Mouse (Mus musculus) hindbrain, embryonic 12.5 days (tissue): ENCODE results near the gene Kcnj10. TPM values are rescaled to one million over a fixed set of nuclear protein-coding genes. Genes with fewer than 3 reads are reported as not detected.
A peak's percentile ranks its signal among the peaks of the same experiment; 100 is the strongest.

Experiments used
- ATAC-seq: fragments of 200-750 bp; cut with Nextera tagmentation; 2 replicates; pipeline ENCODE4 v1.8.0; 2017; ENCODE audit warnings: moderate TSS enrichment; ENCODE audit not compliant: low FRiP score
- H3K27ac ChIP-seq: fragments of 300-500 bp; sonication (generic); 2 replicates; pipeline ENCODE4 v1.5.1; 2016; ENCODE audit warnings: mild to moderate bottlenecking
- H3K27me3 ChIP-seq: fragments of 300-500 bp; sonication (generic); 2 replicates; pipeline ENCODE4 v1.6.1; 2016; ENCODE audit warnings: mild to moderate bottlenecking
- H3K36me3 ChIP-seq: fragments of 300-500 bp; sonication (generic); 2 replicates; pipeline ENCODE4 v1.6.1; 2016; ENCODE audit warnings: mild to moderate bottlenecking
- H3K4me1 ChIP-seq: fragments of 300-500 bp; sonication (generic); 2 replicates; pipeline ENCODE4 v1.6.1; 2016
- H3K4me2 ChIP-seq: fragments of 300-500 bp; sonication (generic); replicated peaks from 2 replicates; pipeline ENCODE4 v1.6.1; 2016; ENCODE audit warnings: mild to moderate bottlenecking
- H3K4me3 ChIP-seq: fragments of 300-500 bp; sonication (generic); 2 replicates; pipeline ENCODE4 v1.5.1; 2016; ENCODE audit warnings: mild to moderate bottlenecking
- H3K9ac ChIP-seq: fragments of 300-500 bp; sonication (generic); 2 replicates; pipeline ENCODE4 v1.6.1; 2016; ENCODE audit warnings: mild to moderate bottlenecking, moderate library complexity
- H3K9me3 ChIP-seq: fragments of 300-500 bp; sonication (generic); replicated peaks from 2 replicates; pipeline ENCODE4 v1.6.1; 2016; ENCODE audit warnings: mild to moderate bottlenecking
- WGBS: fragments of 180-500 bp; shearing (Covaris S2); methylation state at CpG from one replicate; pipeline ENCODE4 v1.1.7; 2016; 5-methylcytosine and 5-hydroxymethylcytosine counted together
- polyA plus RNA-seq: library from polyadenylated mRNA; unstranded; fragments of >200 nt; fragmentation: Nextera tagmentation; extraction: Ambion mirVana; gene quantifications from 2 replicates; pipeline ENCODE4 v1.2.1, GENCODE M21; 2016

Gene Kcnj10
- polyA plus RNA-seq, 1 experiment from 2014 or later = 0.53 TPM

DNA sequence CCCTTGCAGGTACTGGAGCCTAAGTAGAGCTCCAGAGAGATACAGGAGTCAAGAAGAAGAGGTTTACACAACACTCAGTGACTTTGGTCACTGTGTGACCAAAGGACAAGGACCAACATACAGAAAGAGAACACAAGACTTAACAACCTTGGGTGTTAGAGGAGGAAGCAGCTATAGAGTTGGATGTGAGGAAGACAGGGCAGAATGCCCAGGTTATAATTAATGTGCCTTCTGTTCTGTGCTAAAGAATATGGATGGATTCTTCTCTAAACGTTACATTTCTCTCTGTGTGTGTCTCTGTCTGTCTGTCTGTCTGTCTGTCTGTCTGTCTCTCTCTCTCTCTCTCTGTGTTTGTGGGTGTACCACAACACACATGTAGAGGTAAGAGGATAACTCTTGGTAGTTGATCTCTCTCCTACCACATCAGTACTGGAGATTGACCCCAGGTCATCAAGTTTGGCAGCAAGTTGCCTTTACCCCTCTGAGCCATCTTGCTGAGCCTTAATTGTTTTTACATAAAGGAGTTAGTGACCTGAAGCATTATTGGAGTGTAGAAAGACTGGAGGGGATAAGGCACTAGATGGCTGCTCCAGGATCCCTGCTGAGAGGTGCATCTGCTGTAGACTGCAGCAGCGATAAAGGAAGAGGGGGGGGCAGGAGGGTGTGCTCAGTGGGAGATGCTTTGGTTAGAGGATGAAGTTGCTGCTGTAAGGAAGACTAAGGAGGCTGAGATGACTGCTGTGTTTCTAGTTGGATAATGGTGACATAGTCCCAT lies 3.4 kb upstream of the Kcnj10 start:
- peaks cover 20% of the 10 kb centered on the region for H3K27me3 ChIP-seq
- no peaks in the 10 kb centered on the region for H3K9me3 ChIP-seq
- no peaks in the 10 kb centered on the region for H3K36me3 ChIP-seq
- H3K9ac ChIP-seq = no peak overlapping the region
- H3K4me3 ChIP-seq = no peak overlapping the region
- H3K27ac ChIP-seq = no peak overlapping the region
- 25% methylated on average over 2 of the region's 2 CpGs for WGBS
- no peak overlapping the region for H3K4me2 ChIP-seq
- H3K4me1 ChIP-seq = peaks cover 15% of the 10 kb centered on the region
- ATAC-seq = no peak

DNA sequence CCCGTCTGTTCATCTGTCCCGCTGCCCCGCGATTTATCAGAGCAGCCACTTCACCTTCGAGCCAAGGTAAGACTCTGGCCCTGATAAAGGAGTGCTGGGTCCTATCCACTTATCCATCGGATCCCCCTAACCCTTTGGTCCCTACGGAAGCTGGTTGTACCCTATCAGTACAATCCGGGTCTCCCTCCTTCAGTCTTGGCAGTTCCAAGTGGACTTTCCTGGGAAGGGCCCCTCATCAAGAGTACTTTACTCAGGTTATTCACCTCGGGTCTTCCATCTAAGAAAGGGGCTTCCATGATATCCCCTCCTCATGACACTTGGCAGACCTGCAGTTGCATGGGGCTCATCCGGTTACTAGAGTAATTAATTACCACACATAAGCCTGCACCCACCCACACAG lies 376 bp downstream of the Kcnj10 start:
- Histone ChIP-seq H3K4me1 (peaks cover 20% of the 10 kb centered on the region), H3K36me3 (no peaks in the 10 kb centered on the region), H3K4me3 (peak overlapping the region; percentile 51), H3K4me2 (peak overlapping the region; percentile 77), H3K27ac (peak overlapping the region; percentile 1; the same call in 1 of the 2 replicates), H3K27me3 (peaks cover 16% of the 10 kb centered on the region), H3K9ac (peak overlapping the region; percentile 59), H3K9me3 (no peaks in the 10 kb centered on the region)
- 22% methylated on average over 10 of the region's 10 CpGs for WGBS
- ATAC-seq = peak; percentile 18; the same call in 1 of the 2 replicates

DNA sequence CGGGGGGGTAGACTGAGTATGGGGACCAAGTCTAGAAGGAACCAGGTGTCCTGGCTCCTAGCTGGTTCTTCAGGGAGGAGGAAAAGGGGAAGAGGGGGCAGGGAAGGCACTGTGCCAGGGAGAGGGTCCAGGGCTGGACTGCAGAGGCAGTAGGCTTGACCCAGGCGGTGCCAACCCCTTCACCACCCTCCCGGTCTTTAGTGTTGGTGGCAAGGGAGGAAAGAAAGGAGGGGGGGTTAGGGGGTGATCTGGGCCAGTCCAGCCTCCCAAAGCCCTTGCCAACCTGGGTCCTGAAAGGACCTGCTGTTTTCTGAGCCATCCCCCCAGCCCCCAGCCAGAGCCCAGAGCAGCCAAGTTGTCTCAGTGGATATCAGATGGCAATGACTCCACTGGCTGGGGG lies 1.7 kb downstream of the Kcnj10 start:
- ATAC-seq = no peak
- Histone ChIP-seq H3K27me3 (peaks cover 16% of the 10 kb centered on the region), H3K27ac (no peak overlapping the region), H3K4me3 (no peak overlapping the region), H3K4me1 (peaks cover 18% of the 10 kb centered on the region), H3K9me3 (no peaks in the 10 kb centered on the region), H3K4me2 (peak overlapping the region; percentile 77; the same call in 1 of the 2 replicates), H3K9ac (no peak overlapping the region), H3K36me3 (no peaks in the 10 kb centered on the region)
- WGBS = 86% methylated on average over 3 of the region's 3 CpGs

DNA sequence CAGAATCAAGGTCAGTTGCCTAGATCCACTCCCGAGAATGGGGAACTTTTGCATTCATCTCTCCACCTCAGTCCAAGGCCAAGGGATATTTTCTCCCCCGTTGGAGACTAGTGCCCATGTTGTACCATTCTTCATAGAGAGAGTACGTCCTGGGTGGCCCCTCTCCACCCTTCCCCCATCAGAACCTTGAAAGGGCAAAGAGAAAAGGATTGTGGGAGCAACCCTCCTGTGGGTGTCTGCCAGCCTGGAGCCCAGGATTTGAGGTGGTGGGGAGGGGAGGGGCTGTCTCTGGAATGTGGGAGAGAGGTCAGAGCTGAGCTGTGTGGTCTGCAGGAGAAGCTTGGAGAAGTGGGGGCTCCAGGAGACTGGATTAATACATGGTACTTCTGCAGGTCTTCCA lies 2.9 kb downstream of the Kcnj10 start:
- Histone ChIP-seq H3K36me3 (no peaks in the 10 kb centered on the region), H3K9ac (no peak overlapping the region), H3K9me3 (no peaks in the 10 kb centered on the region), H3K27me3 (peaks cover 16% of the 10 kb centered on the region), H3K4me3 (no peak overlapping the region), H3K4me2 (no peak overlapping the region), H3K27ac (no peak overlapping the region), H3K4me1 (peaks cover 18% of the 10 kb centered on the region)
- no peak for ATAC-seq
- 55% methylated on average over 3 of the region's 3 CpGs for WGBS

DNA sequence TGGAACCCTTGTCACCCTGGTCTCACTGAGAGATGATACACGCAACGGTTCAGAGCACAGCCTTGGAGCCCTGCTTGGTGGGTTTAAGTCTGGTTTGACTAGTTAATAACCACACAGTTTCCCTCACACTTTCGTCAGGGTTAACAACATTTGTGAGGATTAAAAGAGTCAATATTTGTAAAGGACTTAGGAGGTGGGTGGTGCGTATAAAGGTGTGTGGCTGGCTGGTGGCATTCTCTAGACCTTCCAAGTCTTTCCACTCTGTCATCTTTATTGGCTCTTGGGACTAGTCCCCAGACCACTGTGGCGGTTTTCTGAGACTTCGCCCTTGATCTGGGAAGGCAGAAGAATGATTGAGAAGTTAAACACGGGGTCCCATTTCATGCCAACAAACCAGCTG lies 3.8 kb downstream of the Kcnj10 start:
- Histone ChIP-seq H3K27me3 (peaks cover 16% of the 10 kb centered on the region), H3K36me3 (no peaks in the 10 kb centered on the region), H3K4me2 (no peak overlapping the region), H3K9ac (no peak overlapping the region), H3K4me3 (no peak overlapping the region), H3K27ac (no peak overlapping the region), H3K4me1 (peaks cover 26% of the 10 kb centered on the region), H3K9me3 (no peaks in the 10 kb centered on the region)
- 95% methylated on average over 7 of the region's 7 CpGs for WGBS
- ATAC-seq = no peak

DNA sequence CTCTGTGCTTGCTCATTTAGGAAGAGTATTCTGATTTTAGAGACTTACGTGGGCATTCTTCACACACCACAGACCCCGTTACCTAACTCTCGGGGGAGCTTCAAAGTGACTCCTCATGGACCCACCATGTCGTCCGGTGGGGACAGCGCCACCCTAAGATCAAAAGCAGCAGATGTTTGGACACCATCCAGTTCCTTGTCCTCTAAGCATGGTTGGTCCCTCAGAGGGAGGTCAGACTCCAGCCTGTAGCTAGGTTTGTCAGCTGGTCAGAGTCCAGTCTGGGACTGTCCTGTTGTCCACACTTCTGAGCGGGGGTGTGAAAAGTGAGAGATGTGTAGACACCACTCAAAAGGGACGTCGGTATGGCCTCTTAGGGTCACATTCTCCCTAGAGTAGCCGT lies 5.7 kb downstream of the Kcnj10 start:
- 85% methylated on average over 10 of the region's 10 CpGs for WGBS

DNA sequence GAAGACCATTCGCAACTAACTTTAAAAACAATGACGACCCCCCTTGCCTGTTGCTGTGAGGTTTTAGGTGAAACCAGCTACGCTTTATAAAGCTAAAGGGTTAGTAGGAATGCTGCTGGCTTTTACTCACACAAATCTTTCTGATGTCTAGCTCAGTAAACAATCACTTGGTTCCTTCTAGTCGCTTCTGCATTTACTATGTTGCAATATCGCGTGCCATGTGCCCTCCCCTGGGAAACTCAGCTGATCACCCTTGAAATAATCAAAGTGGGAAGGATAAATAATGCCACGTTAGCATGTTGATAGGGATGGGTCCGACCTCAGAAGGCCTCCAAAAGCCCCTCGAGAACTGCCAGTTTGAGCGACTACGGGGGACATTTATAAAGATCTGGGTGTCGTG lies 6.4 kb downstream of the Kcnj10 start:
- H3K36me3 ChIP-seq = no peaks in the 10 kb centered on the region
- peaks cover 34% of the 10 kb centered on the region for H3K4me1 ChIP-seq
- no peaks in the 10 kb centered on the region for H3K27me3 ChIP-seq
- 83% methylated on average over 12 of the region's 12 CpGs for WGBS
- no peak overlapping the region for H3K27ac ChIP-seq
- H3K9ac ChIP-seq = no peak overlapping the region
- ATAC-seq = no peak
- no peak overlapping the region for H3K4me3 ChIP-seq
- no peaks in the 10 kb centered on the region for H3K9me3 ChIP-seq
- H3K4me2 ChIP-seq = no peak overlapping the region

More for the DNA sequence above, 5.7 kb downstream of the Kcnj10 start:
- Histone ChIP-seq H3K4me3 (no peak overlapping the region), H3K27ac (no peak overlapping the region), H3K4me1 (peaks cover 34% of the 10 kb centered on the region), H3K27me3 (peaks cover 3% of the 10 kb centered on the region), H3K4me2 (no peak overlapping the region), H3K9ac (no peak overlapping the region), H3K9me3 (no peaks in the 10 kb centered on the region), H3K36me3 (no peaks in the 10 kb centered on the region)
- no peak for ATAC-seq

DNA sequence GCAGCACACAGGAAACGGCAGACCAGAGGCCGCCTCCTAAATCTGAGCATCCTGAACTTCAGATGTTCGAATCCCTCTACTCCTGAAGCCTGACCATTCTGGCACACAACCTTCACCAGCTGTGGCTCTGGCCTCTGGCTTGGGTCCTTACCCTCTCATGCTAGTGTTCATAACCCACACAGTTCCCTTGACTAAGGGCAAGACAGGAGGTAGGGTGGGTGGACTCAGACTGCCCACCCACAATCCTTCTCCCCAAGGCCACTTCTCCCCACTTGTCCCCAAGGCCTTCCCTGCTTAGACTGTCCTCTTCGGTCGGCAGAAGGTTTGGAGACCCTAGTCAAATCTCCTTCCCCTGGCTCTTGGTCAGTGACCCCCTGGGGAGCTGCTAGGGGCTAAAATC lies 8.5 kb downstream of the Kcnj10 start:
- WGBS = 39% methylated on average over 5 of the region's 5 CpGs
- no peaks in the 10 kb centered on the region for H3K36me3 ChIP-seq

DNA sequence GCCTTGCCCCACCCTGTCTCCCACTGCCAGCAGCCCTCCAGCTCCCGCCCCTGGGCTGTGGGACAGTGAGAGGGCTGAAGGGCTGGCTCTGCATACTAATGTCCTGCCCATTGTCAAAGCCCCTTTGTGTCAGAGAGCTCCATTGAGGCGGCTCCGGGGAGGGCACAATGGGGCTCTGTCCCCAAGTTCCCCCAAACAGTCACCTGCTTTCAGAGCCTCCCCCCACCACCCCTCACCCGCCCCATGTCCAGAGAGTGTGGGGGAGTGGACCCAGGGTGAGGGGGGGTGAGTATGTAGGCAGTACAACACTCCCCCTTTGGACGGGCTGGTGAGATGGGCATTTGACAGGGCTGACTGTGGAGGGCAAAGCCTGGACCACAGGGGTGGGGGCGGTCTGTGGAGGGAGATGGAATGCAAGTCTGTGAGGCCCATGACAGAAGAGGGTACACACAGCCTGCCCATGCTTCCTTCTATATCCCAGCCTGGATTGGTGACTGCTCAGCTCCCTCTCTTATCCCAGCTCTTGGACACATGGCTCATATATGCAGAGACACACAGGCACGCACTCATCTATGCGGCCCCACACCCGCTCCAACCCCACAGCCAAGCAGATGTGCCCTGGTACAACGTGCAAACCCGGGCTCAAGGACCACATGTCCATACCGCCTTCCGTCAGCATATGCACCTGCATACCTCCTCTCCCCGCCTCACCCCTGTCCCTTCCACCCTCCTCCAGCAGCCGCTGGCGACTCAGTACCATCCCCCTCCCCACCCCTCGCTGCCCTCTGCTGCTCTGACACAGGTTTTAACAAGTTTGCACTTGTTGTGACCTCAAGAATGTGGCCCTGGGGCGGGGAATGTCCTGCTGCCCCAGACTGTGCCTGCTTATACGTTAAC lies 9.2 kb downstream of the Kcnj10 start:
- peak overlapping the region; percentile 41 for H3K9ac ChIP-seq
- H3K4me2 ChIP-seq = peak overlapping the region; percentile 36
- 6% methylated on average over 19 of the region's 19 CpGs for WGBS
- H3K27me3 ChIP-seq = no peaks in the 10 kb centered on the region
- no peak overlapping the region for H3K4me3 ChIP-seq
- peak; percentile 96 for ATAC-seq
- H3K36me3 ChIP-seq = no peaks in the 10 kb centered on the region
- H3K27ac ChIP-seq = peak overlapping the region; percentile 91
- H3K4me1 ChIP-seq = peaks cover 37% of the 10 kb centered on the region
- H3K9me3 ChIP-seq = no peaks in the 10 kb centered on the region

More for the DNA sequence above, 8.5 kb downstream of the Kcnj10 start:
- peak overlapping the region; percentile 91 for H3K27ac ChIP-seq
- H3K4me2 ChIP-seq = peak overlapping the region; percentile 36
- H3K9ac ChIP-seq = no peak overlapping the region
- H3K4me3 ChIP-seq = no peak overlapping the region
- H3K27me3 ChIP-seq = no peaks in the 10 kb centered on the region
- no peaks in the 10 kb centered on the region for H3K9me3 ChIP-seq
- peak; percentile 29 for ATAC-seq
- peaks cover 34% of the 10 kb centered on the region for H3K4me1 ChIP-seq

DNA sequence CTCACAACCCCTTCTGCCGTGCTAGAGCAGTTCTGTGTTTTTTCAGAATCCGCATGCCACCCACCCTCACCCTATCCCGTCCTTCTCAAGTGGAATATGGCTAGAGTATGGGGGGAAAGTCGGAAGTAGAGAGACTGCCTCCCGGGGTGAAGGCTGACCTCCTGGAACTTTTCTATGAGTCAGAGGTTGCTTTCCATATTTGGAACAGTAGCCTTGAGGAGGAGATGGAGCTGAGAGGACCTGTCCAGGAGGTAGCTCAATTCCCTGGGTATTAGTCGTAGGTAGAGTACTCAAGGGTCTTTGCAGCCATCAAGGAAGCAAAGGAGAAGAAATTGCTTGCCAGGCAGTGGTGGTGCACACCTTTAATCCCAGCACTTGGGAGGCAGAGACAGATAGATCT lies 11.0 kb downstream of the Kcnj10 start:
- H3K4me3 ChIP-seq = no peak overlapping the region
- no peak overlapping the region for H3K27ac ChIP-seq
- WGBS = 70% methylated on average over 6 of the region's 6 CpGs
- H3K4me1 ChIP-seq = peaks cover 48% of the 10 kb centered on the region
- no peak overlapping the region for H3K4me2 ChIP-seq
- H3K9ac ChIP-seq = no peak overlapping the region
- no peaks in the 10 kb centered on the region for H3K36me3 ChIP-seq
- no peaks in the 10 kb centered on the region for H3K27me3 ChIP-seq
- H3K9me3 ChIP-seq = no peaks in the 10 kb centered on the region
- ATAC-seq = no peak

DNA sequence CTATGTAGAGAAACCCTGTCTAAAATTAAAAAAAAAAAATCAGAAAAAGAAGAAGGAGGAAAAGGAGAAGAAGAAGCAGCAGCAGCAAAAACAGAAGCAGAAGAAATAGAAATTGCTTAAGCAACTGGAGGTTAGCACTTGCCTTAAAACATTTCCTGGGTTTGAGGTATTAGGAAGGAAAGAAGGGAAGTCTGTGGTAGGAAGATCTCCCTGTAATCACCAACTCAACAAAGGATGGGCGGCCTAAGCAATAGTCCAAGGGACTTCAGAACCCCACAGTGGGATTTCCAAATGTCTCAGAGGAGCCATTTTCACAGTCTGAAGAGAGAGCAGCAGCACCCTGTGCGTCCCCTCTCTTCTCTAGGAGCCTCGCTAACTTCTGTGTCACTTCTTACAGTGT lies 11.4 kb downstream of the Kcnj10 start:
- WGBS = 85% methylated on average over 3 of the region's 3 CpGs
- H3K36me3 ChIP-seq = no peaks in the 10 kb centered on the region
- no peak for ATAC-seq
- peaks cover 48% of the 10 kb centered on the region for H3K4me1 ChIP-seq
- no peaks in the 10 kb centered on the region for H3K9me3 ChIP-seq
- H3K27ac ChIP-seq = no peak overlapping the region
- H3K4me3 ChIP-seq = no peak overlapping the region
- no peak overlapping the region for H3K4me2 ChIP-seq
- H3K9ac ChIP-seq = no peak overlapping the region
- no peaks in the 10 kb centered on the region for H3K27me3 ChIP-seq

DNA sequence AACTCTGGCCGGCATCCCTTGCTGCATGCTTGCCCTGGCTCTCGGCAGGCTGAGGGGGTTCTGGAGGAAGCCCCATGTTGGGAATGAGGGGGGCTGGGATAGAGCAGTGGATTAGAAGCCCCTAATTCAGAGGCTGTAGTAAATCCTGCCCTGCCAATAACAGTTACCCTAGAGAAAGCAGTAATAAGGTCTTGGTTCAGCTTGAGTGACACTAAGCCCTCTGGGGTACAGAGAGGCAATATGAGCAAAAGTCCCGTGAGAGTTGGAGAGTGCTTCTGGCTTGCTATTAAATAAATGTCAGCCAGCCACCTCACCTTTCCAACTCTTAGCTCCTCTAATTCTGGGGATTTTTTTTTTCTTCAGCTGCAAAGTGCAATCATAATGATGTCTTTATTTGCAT lies 14.3 kb downstream of the Kcnj10 start:
- no peak for ATAC-seq
- peak overlapping the region; percentile 66 for H3K27ac ChIP-seq
- H3K4me2 ChIP-seq = no peak overlapping the region
- H3K27me3 ChIP-seq = no peaks in the 10 kb centered on the region
- WGBS = 40% methylated on average over 3 of the region's 3 CpGs
- H3K9ac ChIP-seq = no peak overlapping the region
- no peak overlapping the region for H3K4me3 ChIP-seq
- no peaks in the 10 kb centered on the region for H3K9me3 ChIP-seq
- H3K36me3 ChIP-seq = no peaks in the 10 kb centered on the region
- H3K4me1 ChIP-seq = peaks cover 39% of the 10 kb centered on the region
